Mouse (Mus musculus): ENCODE data around the gene Calml4.
"Not testable (repeated sequence)": the region's sequence is repeated elsewhere in the genome, so short reads cannot be mapped to it uniquely, and the experiment has no call there.

Calml4 gene

DNA sequence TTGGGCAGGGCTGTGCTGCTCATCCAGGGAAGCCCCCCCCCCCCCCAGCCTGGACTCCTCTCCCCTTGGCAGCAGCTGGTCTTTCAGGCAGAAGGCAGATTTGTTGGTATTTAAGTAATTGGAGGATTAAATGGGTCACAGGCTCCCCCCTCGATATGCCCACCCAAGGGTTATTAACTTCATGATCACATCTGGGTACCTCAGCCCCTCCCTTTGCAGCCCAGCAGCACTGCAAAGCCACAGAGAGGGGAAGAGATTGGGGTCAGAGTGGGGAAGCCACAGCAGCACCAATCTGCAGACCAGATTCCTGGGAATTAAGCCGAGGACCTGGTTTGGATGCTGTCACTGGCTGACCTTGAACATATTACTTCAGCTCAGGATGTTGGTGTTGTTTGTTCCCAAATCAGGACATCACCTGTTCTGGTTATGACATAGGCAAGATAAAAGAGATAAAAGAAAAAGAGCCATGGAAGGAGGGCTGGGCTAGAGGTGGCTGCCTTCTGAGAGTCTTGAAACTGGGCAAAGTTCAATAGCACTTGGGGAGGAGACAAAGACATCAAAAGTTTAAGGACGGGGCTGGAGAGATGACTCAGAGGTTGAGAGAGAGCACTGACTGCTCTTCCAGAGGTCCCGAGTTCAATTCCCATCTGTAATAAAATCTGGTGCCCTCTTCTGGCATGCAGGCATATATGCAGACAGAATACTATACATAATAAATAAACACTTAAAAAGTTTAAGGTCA is 22.0 kb upstream of the Calml4 start:
- DNase-seq = no peak

DNA sequence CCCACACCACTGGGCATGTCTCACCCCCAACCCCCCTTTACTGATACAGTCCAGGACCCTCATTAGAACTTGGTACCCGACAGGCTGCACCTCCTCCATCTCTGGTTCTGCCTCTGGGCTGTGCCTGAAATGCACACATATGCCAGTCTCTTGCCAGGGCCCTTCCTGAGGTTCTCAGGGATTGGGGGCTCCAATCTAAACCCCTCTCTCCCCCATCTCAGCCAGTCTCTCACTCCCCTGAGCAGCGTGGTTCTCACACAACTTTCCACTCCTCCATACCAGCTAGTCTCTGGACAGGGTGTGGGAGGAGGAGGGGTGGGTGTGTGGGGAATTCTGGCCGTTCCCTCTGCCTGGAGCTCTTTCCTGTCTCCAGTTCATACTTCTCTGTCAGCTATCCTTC is 20.3 kb upstream of the Calml4 start:
- no peak for DNase-seq

DNA sequence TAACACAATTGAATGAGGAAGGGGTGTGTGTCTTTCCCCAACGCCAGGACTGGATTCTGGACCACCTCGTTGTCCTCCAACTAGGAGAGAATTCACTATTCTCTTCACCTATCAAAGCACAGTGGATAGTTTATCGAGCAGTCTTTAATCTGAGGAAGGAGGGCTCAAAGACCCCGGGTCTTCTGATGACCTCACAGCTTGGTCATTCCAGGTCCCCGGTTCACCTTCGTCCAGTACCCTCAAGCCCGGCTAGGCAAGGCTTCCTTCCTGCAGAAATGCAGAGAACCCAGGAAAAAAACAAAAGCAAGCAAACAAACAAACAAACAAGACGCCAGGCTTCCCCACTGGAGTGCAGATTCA is 19.8 kb upstream of the Calml4 start:
- no peak for DNase-seq

- peak; percentile 78 to 82 for DNase-seq
Measured at GRCm38 (mm10) chr9:62838506-62839171, 19.2 kb upstream of the Calml4 start, which contains the start of gene Cln6. Gene Cln6, plus strand, starts transcription at chr9:62838785.

DNA sequence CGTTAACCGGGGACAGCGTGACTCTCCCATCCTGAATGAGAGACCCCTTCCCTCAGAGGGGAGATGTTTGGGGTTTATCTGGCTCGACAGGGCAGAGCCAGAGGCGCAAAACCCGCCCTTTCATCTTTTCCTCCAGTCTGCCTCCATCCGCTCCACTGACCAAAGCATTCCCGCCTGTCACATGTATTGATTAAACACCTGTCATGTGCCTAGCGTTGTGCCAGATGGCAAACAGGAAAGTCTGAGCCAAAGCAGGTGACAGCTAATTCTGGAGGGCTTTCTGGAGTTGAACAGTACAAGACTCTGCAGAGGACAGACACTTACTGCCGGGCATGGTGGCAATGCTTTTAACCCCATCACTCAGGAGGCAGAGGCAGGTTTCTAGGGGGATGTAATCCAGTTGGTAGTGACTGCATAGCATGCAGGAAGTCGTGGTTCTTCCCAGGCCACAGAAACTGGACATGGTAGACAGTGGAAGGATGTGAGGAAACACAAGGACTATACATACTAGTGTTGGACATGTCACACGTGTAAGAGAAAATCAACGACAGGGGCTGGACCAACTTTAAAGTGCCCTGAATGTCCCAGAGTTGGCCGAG is 18.6 kb upstream of the Calml4 start:
- DNase-seq = no peak

- no peak for DNase-seq
Measured at GRCm38 (mm10) chr9:62843356-62844024, 14.4 kb upstream of the Calml4 start.

DNA sequence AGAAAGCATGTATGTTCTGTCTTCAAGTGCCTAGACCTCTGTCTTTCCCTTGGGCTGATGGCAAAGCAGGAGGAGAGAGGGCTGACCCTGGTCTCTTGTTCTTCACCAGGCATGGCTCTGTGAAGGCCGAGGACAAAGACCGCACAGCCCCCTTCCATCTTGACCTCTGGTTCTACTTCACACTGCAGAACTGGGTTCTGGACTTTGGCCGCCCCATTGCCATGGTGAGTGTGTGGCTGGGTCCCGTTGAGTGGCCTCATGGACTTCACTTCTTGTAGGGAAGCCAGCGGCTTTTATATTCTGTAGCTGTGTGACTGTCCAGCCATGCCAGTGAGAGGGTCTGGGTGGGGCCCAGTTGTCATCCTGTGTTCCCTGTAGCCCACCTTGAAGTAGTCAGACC is 13.4 kb upstream of the Calml4 start:
- DNase-seq = no peak

- DNase-seq = peak; percentile 79 to 91
Measured at GRCm38 (mm10) chr9:62847694-62848093, 10.2 kb upstream of the Calml4 start.

- DNase-seq = no peak
Measured at GRCm38 (mm10) chr9:62848641-62849040, 9.2 kb upstream of the Calml4 start.

GRCm38 (mm10) chr9:62851571-62851970 is 6.3 kb upstream of the Calml4 start:
- DNase-seq = no peak

GRCm38 (mm10) chr9:62854483-62854882 is 3.4 kb upstream of the Calml4 start:
- peak in 1 of 2 experiments; percentile 52 for DNase-seq

DNA sequence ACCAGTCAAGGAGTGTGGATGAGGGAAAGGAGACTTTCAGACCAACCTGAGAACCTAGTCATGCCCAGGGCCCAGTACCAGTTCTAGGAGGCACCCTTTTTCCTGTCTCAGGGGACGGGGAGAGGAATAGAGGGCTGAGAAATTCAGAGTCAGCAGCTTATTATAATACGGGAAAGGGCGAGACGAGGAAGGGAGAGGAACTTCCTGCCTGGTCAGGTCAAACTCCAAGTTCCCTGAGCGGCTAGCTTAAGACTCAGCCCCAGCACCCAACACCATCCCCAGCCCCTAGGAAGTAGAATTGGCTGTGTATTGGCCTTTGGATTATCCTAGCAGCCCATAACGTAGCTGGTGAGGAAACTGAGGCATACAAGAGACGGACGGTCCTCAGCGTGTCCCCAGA is 664 bp upstream of the Calml4 start:
- DNase-seq = peak in 1 of 2 experiments; percentile 25

DNA sequence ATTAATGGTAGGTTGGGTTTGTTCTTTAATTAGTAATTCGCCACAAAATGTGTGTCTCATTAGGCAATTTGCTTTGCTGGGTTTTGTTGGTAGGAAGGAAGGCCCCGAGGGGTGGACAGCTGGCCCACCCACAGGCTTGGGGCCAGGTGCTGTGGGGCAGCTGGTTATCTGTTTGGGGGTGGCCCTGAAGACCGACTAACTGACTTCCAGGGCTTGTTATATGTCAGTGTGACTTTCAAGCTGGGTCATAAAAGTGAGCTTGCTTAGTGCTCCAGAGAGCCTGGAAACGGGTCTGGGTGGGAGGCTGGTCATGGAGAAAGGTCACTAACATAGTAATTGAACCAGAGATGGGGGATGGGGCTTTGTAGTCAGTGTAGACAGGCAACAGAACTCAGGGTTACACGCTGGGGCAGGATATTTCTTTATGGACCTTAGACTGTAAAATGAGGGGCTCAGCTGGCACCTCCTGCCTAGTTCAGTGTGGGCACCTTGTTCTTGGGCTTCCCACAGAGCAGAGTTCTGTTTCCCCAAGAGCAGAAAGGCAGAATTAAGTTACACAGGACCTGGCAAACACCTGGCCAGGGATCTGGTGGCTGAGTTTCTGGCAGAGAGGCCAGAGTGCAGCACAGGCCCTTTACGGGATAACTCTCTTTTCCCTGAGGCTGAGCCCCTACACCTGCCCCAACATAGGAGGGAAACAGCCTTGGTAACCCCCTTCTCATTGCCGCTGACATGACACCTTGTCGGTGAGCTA is 563 bp downstream of the Calml4 start:
- DNase-seq = peak in 1 of 2 experiments; percentile 9

- not testable (repeated sequence) for DNase-seq
Measured at GRCm38 (mm10) chr9:62860102-62860501, 2.2 kb downstream of the Calml4 start.

GRCm38 (mm10) chr9:62860866-62861265 is 3.0 kb downstream of the Calml4 start:
- no peak for DNase-seq

GRCm38 (mm10) chr9:62869236-62869635 is 11.4 kb downstream of the Calml4 start:
- not testable (repeated sequence) for DNase-seq

DNA sequence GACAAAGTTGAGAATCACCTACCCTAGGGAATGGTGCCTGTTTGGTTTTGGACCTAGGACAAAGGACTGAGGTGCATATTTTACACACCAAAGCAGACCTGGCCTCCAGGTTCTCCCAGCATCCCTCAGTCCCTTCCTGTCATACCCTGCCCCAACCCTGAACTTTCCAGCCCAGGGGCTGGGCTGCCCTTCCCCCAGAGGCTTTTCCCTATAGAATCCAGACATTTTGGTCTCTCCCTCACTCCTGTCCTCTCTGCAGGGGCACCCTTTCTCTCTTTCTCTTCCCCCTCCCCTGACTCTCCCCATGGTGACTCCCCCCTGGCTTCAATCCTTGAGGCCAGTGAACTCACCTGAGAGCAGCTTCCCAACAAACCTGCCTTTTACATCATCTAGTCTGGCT is 12.8 kb downstream of the Calml4 start:
- DNase-seq = no peak

DNA sequence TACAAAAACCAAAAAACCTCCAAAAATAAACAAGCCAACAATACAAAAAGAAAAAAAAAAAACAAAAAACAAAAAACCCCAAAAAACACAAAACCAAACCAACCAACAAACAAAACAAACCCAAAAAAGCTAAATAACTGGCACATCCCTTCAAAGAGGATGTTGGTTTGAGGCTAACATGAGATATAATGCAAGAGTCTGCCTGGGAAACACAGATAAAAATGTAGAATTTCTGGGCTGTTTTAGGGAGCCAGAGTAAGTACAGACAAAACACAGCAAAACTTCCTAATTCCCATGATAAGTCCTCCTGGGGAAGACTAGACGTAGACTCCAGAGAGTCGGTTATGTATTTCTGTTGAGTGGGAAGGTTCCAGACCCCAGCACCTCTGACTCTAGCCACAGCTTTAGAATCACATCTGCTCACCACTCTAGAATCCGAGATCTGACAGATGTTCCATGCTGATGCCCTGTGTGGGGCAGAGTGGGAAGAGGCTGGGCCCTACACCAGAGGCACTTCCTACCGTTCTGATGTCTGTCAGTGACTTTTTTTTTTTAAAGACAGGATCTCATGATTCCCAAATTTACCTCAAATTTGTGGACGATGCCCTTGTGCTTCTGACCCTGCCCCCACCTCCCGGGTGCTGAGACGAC is 19.2 kb downstream of the Calml4 start:
- DNase-seq = no peak

- no peak for DNase-seq
Measured at GRCm38 (mm10) chr9:62877825-62878224, 19.9 kb downstream of the Calml4 start.

DNA sequence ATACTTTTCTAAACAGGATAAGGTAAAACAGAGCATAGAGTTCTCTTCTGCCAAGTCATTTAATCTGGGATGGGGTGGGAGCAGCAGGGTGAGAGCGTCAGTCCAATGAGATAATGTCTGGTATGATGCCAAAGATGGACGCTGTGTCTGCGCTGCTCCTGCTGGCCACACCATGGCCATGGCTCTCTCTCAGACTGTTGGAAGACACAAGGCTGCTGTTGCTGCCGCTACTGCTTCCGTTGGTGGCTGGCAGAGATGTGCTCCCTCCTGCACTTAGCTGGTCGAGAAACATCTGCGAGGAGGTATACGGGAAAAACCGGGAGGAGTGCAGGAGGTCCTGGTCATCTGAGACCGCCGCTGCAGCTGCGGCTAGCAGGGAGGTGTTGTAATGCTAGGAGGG is 24.0 kb downstream of the Calml4 start:
- DNase-seq = peak; percentile 60 to 77

GRCm38 (mm10) chr9:62894486-62894885 is 36.6 kb downstream of the Calml4 start:
- DNase-seq = no peak

- no peak for DNase-seq
Measured at GRCm38 (mm10) chr9:62901736-62902135, 43.9 kb downstream of the Calml4 start.

Data from lung, postnatal 4 days (tissue).